Mouse (Mus musculus) cerebellum, adult 11-12 months (tissue): ENCODE results near the gene Slc22a12.

Source experiments
- DNase-seq: peaks from one replicate; pipeline ENCODE4 v3.0.0; 2022

The Slc22a12 gene

GRCm38 (mm10) chr19:6514940-6515339, 27.9 kb downstream of the Slc22a12 start:
- no peak for DNase-seq

DNA sequence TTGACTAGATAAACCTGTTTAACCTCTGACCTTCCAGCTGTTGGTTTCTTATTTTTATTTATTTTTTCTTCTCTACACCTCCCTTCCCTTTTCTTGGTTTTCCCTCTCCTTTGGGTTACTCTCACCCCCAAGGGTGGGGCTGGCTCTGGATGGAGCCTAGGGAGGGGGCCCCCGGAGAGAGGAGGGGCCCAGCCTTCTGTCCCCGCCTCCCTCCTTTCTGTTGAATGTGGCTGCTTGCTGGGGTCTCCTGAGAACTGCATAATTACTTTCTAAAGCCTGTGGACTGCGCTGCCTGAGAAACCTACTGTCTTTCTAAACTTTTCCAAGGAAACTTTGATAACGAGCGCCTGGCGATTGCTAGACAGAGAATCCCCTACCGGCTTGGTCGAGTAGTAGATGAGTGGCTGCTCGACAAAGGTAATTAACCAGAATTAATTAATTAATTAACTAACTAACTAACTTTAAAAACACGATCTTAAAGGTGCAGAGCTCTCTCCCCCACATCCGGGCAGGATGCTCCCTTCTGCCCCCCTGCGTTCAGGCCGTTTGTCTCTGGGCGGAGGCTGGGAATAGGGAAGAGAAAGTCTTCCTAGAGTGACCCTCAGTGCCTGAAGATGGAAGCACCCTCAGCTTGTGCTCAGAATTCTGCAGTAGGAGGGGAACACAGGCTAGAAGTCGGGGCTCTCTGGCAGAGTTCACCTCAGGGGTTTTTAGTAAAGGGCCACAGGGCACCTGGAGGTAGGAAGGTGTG, 29.3 kb downstream of the Slc22a12 start:
- DNase-seq, result no peak

DNA sequence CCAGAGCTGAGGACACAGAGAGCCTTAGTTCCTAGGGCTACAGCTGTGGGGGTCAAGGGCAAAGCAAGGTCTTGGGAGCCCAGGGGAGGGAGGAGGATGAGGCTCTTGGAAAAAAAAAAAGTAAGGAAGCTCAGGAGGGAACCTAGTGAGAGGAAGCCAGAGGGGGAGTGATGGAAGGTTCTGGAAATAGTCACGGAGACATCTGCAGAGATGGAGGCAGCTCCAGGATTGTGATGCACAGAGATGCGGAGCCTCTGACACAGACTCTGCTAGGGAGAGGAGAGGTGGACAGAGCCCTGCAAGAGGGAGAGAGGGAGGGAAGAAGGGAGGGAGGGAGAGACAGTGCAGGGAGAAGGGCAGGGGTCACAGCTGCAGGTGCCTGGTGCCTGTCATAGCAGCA, 32.3 kb downstream of the Slc22a12 start:
- no peak for DNase-seq

DNA sequence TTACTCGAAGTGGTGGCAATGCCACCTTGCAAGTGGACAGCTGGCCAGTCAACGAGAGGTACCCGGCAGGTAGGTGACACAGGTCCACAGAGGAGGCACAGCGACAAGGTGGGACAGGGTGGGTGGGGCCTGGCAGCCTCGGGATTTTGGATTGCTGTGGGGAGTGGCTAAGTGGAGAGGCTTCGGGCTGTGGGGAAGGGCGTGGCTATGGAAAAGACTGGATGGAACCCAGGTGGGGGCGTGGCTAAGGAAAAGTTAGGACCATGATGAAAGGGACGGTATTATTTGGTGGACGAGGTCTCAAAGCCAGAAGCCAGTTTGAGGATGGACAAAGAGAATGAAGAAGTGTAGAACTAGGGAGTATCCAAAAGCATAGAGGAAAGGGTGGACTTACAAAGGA, 33.0 kb downstream of the Slc22a12 start:
- no peak for DNase-seq

- no peak for DNase-seq
Measured at GRCm38 (mm10) chr19:6507393-6507792, 35.4 kb downstream of the Slc22a12 start.

- no peak for DNase-seq
Measured at GRCm38 (mm10) chr19:6504656-6505045, 38.2 kb downstream of the Slc22a12 start.

GRCm38 (mm10) chr19:6503926-6504655, 38.7 kb downstream of the Slc22a12 start:
- peak; percentile 83 for DNase-seq

DNA sequence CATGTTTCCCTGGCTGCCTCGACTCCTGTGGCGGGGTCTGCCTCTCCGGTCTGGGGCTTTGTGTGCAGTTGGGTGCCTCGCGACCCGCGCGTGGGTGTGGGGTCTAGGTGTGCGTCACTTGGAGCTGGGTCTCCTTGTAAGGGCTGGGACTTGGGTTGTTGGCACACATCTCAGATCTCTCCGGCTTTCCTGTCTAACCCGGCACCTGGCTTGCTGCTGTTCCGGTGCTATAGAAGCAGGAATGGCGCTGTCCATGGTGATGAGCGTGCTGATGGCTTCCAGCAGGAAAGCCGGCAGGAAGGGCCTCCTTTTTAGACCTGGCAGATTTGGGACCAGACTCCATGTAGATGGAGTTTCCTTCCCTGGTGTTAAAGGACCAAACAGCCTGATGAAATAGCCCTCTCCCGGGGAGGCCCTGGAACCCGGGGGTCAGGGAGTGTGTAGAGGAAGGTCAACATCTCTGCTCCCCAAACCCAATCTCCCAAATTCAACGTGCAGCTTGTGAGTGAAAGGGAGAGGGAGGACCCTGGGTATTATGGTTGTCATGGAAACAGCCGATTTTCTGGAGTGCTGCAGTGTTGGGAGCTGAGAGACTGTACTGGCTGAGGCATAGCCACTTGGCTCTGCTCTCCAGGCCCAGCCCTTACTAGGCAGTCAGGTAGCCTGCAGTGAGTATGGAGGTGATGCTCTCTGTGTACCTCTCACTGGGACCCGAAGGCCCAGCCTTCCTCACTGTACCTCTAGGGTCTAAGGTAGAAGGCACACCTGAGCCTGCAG, 40.1 kb downstream of the Slc22a12 start:
- peak; percentile 73 for DNase-seq

- peak; percentile 88 for DNase-seq
Measured at GRCm38 (mm10) chr19:6502035-6502541, 40.7 kb downstream of the Slc22a12 start.

- peak; percentile 72 for DNase-seq
Measured at GRCm38 (mm10) chr19:6500636-6501025, 42.2 kb downstream of the Slc22a12 start.

GRCm38 (mm10) chr19:6499860-6500635, 42.8 kb downstream of the Slc22a12 start:
- DNase-seq, result peak; percentile 69

DNA sequence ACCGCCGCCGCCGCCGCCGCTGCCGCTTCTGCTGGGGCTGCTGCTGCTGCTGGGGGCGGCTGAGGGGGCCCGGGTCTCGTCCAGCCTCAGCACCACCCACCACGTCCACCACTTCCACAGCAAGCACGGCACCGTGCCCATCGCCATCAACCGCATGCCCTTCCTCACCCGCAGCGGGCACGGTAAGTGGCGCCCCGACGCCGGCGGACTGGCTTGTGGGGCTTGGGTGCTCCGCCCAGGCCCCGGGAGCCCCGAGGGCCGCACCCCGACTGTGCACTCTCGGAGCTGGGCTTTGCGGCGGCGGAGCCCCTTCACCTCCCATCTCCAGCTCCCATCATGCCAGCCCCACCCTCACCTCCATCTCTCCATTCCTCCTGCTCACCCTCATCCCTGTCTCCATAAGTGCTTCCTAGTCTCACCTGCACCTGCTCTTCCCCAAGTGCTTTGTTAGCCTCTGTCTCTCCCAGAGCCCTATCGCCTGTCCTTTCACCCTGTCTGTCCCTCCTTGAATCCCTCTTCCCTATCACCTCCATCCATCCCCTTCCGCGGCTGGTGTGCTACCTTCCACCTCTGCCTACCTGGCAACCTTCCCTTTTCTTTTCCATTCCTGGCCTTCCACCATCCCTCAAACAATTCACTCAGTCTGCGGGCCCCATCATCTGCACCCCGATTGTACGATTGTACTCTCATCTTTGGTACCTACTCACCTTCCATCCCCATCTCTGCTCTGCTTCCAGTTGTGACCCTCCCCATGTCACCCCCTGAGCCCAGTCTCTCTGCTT, 44.3 kb downstream of the Slc22a12 start:
- DNase-seq, result peak; percentile 75

GRCm38 (mm10) chr19:6497803-6498202, 45.0 kb downstream of the Slc22a12 start:
- DNase-seq, result peak; percentile 77

- peak; percentile 90 for DNase-seq
Measured at GRCm38 (mm10) chr19:6497150-6497801, 45.6 kb downstream of the Slc22a12 start.

GRCm38 (mm10) chr19:6496462-6497149, 46.2 kb downstream of the Slc22a12 start:
- DNase-seq, result peak; percentile 50

GRCm38 (mm10) chr19:6495714-6496113, 47.1 kb downstream of the Slc22a12 start:
- peak; percentile 63 for DNase-seq

GRCm38 (mm10) chr19:6494504-6495170, 48.2 kb downstream of the Slc22a12 start:
- DNase-seq, result peak; percentile 59

- DNase-seq, result peak; percentile 60
Measured at GRCm38 (mm10) chr19:6494032-6494431, 48.8 kb downstream of the Slc22a12 start.

DNA sequence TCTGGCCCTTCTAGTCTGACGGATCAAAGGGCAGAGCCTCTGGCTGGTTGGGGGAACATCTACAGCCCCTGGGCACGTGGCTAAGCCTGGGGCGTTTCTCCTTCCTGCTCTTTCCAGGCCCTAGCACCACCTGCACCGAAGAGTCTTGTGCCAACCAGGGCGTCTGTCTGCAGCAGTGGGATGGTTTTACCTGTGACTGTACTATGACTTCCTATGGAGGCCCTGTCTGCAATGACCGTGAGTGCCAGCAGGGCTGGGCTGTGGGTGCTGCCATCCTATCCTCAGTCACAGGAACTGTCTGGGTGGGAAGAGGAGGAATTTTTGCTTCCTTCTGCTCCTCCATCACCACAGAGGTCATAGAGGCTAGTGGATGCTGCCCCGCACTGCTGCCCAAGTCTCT, 49.6 kb downstream of the Slc22a12 start:
- peak; percentile 63 for DNase-seq

- DNase-seq, result peak; percentile 86
Measured at GRCm38 (mm10) chr19:6492124-6492523, 50.7 kb downstream of the Slc22a12 start.
